Mouse (Mus musculus) cerebellum, adult 11-12 months (tissue): ENCODE data around the gene Parvb.

ENCODE experiments used
- DNase-seq: peaks from one replicate; pipeline ENCODE4 v3.0.0; 2022

Parvb gene

DNA sequence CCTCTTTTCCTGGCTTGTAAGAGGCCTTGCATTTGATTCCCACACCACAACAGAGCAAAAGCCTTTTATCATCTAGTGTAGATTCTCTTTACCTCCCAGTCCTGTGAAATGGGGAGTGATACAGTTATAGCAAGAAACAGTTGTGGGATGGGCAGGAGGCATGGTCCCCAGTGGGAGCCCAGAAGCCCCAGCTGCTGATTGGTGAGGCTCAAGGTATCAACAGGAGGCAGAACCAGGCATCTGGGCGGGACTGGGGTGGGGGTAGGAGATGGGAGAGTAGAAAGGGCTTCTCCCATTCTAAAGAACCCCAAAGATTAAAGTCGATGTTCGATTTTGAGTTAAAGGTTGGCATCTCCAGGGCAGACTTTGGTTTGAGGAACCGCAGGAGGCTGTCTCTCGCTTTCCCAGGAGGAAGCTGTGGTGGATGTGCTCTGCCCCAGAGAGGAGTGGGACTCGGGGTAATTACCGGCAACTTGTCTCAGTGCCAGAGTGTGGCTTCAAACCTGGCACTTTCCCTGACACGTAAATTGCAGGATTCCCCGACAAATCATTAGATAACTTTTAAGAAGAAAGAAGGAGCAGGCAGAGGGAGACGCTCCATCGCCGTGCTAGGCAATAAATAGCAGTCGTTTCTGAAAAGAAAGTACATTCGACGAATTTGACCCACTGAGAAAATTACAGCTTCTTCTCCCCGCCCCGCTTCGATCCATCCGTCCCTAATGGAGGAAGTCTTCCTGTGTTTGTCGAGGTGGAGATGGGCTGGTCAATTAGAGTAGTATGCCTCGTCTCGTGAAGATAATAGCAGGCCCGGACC, 13.7 kb upstream of the Parvb start:
- no peak for DNase-seq

DNA sequence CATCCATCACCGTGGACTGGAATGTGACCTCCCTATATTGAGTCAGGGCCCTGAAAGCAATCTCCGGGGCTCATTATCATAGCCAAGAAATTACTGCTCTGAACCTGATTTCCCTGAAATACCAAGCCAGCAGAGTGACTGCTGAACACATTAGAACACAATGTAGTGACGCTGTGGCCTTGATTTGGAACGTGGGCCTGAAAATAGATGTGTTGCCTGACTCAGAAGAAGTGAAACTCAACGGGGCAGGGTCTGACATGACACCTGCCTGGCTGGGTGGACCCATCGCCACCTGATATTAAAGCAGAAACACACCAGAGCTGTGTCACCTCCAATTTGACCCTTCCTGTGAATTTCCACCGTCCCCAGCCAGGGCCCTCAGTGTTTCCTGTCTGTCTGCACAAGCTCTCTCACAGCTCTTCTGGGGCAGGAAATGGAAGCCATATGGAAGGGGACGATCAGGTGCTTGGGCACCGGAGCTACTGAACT, 13.0 kb upstream of the Parvb start:
- DNase-seq, result no peak

DNA sequence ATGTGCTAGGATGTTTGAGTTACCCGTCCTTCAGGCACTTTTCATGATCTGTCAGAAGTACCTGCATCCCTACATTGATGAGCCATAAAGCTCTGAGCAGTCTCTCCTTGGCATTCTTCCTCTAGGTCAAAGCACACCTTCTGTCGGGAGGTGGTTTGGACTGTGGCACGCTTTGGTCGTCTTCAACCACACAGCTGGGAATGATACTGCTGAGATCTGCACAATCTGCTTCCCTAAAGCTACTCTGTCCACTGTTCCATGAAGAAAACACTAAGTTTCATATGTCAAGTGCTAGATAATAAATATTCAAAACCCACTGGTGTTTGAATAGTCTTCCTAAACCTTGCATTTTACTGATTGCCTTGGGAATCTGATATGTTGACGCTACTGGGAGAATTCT, 10.3 kb upstream of the Parvb start:
- DNase-seq, result no peak

DNA sequence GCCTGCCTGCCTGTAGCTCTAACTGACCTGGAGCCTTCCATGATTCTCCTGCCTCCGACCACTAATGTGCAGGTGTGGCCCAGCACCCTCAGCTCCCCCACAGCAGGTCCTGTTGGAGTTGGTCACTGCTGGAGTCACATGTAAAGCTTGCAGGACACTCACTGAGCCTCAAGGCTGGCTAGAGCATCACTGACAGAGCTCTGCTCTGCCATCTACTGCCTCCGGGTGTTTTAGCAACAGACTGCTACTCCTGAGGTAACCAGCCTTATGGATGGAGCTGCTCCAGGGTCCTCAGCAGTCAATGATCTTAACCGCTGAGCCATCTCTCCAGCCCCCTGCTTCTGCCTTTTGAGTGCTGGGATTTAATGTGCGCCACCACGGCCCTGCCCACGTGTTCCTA, 8.4 kb upstream of the Parvb start:
- no peak for DNase-seq

DNA sequence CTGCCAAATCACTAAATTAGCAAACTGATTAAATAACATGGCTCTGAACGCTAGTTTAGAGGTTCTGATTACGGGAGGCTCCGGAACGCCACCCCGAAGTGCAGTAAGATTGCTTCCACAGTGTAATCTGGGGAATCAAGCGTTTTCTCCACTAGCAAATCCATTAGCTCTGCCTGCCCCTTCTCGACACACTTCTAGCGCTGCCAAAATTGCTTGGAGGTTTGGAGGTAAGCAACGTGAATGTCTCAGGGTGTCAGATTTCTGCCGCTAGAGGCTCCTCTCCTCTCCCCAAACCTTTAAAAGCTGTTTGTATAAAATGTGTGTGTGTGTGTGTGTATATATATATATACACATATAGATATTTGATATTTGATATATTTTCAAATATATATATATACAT, 7.1 kb upstream of the Parvb start:
- no peak for DNase-seq

DNA sequence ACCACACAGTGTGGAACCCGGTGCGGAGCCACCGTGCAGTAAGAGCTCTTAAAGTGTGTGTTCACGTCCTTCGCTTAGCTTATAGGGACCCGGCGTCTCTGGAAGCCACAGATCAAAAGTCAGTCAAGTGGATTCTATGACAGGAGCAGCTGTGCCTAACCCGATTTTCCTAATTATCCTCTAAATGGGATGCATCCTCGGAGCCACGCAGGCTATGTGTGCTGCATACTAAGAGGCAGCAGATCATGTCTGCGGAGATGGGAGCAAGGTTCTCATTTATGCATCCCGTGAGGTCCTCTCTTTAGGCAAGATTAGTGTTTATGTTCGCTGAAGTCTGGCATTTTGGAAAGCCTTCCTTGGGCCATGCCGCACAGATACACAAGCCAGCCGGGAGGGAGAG, 4.9 kb upstream of the Parvb start:
- DNase-seq, result no peak

DNA sequence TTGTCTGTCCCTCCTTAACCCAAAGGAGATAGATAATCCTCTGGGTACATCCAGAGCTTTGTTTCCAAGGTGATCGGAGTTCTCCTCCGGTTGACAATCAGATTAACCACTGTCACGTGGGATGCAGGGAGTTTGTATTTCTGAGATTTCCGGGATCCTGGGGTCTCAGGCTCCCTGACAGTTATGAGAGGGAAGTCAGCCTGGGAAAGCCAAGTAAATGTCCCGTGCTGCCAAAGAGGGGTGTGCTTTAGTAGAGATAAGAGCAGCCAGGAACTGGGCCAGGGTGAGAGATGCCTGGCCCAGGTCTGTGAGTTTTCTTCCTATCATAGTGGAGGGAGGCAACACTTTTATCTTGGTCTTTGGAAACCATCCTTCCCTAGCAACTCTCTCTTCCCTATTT, 1.2 kb upstream of the Parvb start:
- DNase-seq, result no peak

DNA sequence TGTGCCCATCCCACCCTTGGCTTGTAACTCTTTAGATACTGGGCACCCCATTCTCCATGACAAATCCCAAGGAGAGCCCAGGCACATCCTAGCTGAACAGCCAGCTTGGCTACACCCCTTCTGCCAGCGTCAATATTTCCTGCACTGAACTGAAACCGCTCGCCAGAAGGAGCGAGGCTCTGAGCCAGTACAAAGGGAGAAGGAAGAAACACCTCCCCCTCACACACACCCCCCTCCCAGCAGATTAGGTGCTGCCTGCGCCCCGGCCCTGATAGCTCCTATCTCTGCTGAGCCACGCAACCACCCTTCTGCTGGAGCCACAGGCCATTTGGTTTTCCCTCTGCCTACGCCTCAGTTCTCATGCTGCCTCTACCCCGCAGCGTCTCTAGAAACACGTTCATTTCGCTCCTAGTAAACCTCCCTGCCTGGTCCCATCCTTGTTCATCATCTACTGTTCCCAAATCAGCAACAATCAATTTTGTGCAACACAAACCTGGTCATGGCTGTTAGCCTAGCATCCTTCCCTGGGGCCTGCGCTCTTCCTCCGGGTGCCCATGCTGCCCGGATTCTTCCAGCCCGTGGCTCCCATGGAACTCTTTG, 630 bp upstream of the Parvb start:
- peak; percentile 68 for DNase-seq

DNA sequence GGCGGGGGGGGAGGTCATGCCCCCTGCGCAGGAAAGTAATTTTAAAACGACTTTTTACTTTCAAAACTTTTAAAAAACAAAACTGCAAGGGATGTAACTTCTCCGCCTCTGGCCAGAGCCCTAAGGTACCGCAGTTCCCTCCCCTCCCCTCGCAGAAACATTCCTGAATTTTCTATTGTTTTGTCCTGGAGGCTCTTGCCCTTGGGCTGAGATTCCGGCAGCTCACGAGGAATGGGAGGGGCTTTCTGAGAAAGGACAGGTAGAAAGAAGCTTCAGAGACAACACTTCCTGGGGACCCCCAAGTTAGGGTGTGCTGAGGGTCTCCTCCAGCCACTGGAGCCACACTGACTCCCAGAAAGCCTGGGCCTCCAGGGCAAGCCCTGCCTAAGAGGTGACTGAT, 766 bp downstream of the Parvb start:
- no peak for DNase-seq

DNA sequence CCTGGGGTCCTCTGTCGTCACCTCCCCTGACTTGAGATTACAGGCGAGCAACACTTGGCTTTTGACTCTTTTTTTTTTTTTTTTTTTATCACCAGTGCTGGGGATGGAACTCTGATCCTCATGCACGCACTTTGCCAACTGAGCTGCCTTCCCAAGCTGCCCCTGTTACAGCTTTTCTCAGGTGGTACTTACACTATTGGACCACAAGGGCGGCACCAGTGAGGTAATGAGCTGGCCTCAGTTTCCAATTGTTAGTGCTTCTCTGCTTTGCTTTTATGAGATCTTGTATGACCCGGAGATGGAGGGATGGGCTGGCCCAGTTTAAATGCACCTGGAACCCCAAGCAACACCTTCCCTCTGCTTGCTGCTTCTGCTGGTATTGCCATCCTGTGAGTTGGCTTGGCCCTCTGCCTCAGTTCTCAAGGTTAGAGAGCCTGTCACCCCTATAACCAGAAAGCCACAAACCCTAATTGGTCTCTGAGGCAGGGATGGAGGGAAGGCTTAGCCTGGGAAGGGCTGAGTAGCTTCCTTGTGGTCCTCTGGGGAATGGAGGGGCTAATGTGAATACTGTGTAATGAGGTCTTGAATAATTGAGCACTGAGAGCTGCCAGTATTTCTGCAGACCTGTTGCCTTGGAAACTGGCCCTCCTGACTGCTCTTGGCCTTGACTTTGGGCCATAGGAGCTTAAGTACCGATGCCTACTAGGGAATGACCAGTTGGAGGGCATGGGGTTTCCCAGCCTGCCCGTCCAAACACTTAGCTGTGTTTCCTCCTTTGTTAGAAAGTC, 3.1 kb downstream of the Parvb start:
- DNase-seq, result no peak

DNA sequence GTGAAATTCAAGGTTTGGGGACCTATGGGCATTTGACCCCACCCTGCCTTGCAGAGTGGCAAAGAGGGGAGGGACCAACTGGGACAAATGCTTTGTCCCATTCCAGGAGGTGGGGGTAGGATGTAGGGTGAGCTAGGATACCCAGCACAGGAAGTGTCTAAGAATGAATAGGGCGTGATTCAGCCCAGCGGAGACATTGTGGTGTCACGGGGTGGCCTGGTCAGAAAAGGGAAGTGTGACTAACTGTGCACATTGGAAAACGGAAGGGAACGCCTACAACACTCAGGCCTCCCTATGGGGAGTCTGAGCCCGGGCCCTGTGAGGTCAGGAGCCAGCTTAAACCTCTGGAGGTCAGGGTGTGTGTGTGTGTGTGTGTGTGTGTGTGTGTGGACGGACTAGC, 3.8 kb downstream of the Parvb start:
- no peak for DNase-seq

DNA sequence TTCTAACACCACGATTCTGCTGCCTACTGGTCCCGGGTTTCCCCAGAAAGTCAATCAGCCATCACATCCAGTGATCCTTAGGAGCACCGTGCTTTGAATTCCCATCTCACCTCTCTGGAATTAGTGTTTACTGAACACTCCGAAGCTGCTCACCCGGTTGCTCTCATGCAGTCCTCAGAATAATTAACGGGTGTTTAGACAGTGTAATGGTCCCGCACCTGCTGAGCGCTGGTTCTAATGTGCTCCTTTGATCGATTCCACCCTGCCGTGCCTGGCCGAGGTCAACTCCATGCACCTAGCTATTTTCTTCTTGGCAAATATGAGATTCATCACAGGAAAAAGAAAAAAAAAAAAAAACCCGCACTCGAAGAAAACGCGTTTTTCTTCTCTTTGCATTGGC, 6.7 kb downstream of the Parvb start:
- DNase-seq, result no peak

DNA sequence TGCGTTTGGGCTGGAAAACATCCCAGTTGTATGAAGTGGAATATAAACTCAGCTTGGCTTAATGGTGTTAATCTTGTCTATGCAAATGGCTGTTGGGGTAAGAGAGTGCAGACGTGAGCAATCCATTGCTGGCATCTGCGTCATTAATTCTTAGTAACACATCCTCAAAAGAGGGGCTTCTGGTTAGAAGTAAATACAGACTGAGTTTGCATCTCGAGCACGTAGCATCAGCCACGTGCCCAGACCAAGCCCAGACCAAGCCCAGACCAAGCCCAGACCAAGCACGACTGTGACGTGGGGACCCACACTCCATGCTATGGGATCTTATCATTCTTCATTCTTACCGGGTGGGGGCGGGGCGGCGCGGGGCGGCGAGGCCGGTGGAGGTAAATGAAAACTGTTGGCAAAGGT, 7.2 kb downstream of the Parvb start:
- no peak for DNase-seq

DNA sequence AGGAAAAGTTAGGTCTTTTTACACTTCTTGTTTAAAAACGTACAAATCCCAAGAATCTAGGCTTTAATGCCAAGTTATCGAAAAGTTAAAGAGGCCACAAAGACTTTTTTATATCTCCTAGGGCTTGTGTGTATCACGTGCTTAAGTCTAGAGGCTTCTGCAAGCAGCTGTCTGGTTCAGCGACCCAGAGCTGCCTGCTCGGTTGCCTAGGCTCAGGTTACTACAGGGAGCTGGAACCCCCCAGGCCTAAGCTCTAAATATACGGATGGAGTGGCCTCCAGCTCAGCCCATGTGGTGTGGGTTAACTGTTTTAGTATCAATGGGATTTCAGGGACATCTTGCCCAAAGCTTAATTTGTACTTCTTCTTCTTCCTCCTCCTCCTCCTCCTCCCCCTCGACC, 9.7 kb downstream of the Parvb start:
- DNase-seq, result no peak

DNA sequence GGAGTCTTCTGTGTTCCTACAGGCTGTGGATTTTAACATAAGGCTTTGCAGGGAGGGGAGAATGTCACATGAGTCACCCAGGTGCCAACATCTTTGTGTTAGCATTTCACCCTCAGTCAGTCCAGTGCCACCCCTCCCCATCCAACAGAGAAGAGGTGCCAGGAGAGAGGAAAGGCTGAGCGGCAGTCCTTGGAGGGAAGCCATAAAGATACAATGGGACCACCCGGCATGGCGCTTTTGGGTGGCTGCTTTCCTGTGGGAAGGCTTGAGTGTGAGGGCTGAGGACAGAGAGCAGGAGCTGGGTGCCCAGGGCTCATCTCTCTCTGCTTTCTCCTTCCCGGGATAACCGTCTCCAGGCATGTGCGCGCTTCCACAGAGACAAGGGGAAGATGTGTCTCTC, 13.3 kb downstream of the Parvb start:
- DNase-seq, result no peak

DNA sequence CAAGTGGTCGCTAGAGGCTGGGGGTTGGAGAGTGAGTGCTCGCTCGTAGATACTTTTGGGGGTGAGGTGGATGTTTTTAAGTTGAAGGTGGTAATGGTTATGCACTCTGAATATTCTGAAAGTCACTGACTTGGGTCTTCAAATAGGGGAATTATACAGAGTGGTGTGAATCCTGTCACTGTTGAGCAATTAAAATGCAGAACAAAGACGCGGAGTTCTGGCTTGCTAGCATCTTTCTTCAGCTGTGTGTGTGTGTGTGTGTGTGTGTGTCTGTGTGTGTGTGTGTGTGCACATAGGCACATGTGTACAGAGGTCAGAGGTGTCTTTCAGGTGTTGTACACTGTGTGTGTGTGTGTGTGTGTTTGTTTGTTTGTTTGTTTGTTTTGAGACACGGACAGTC, 14.4 kb downstream of the Parvb start:
- DNase-seq, result no peak

DNA sequence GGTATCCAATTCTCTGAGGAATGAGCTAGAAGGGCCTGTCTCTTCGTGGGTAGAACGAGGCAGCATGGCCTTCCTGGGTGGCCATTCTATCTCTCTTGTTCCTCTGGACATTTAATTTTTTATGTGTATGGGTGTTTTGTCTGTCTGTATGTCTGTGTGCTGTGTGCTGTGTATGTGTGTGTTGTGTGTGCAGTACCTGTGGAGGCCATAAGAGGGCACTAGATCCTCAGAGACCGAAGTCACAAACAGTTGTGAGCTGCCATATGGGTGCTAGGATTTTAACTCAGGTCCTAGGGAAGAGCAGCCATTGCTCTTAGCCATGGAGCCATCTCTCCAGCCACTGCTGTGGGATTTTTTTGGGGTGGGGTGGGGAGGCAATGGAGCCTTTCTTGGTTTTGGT, 15.5 kb downstream of the Parvb start:
- DNase-seq, result no peak

DNA sequence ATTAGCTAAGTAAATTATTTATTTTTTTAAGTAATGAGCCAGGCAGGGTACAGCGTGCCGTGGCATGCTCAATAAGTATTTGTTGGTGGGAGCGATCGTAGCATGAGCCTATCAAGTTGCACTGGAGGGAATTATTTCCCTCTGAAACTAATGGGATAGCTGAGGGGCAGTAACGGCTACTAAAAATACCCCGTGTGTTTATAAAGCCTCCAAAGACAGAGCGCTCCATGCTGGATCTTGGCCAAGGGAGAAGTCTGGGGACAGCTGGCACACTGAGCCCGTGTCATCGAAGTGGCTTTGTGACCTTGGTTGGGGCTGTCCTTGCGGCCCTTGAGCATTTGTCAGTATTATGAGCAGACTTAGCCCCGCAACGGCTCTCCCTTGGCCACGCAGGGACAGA, 19.4 kb downstream of the Parvb start:
- DNase-seq, result peak; percentile 43

DNA sequence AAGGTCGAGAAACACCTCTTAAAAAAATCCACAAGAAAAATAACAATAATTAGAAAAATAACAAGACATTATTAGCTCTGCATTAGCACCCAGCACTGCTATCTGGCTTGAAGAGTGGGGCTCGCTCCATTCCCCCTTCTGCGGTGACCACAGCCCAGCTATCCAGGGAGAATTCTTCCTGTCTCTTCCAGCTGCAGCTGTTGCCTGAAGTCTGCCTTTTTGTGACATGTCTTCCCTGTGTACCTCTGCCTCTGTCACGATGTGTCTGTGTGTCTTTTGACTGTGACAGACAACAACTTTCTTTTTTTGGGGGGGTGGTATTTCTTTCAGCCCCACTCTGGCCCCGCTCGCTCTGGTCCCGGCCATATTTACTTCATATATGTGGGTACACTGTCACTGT, 20.8 kb downstream of the Parvb start:
- DNase-seq, result no peak

DNA sequence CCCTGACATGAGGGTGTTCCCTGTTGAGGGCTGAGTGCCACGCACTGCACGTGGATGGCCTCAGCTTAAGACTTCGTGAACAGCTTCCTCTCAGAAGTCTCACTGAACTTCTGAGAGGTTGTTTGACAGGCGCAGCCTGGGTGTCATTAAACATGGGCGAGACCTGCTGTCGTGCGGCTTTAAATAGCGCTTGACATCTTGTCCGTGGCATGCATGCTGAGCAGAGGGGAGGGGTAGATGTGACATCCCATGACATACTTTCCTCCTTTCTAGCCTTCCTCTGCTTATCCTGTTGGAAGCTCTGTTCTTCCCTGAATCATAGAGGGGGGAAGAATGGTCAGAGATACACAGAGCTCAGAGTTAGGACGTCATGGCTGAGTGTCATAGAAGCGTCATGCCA, 21.9 kb downstream of the Parvb start:
- DNase-seq, result peak; percentile 58

DNA sequence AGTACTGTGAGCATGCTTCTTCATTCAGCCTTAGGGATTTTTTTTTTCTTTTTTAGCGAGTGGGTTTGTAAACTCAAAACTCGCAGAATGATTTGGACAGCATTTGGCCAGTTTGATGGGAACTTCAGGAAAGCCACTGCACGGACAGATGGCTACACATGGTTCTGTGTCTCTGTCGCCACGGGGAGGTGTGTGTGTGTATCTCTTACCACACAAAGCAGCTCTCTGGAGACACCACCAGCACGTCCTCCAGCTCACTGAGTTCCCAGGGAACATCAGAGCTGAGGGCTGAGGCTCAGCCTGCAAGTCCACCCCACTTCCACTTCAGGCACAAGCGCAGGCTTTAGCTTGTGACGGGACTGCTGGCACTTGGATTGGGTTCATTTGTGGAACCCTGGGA, 22.5 kb downstream of the Parvb start:
- DNase-seq, result no peak

DNA sequence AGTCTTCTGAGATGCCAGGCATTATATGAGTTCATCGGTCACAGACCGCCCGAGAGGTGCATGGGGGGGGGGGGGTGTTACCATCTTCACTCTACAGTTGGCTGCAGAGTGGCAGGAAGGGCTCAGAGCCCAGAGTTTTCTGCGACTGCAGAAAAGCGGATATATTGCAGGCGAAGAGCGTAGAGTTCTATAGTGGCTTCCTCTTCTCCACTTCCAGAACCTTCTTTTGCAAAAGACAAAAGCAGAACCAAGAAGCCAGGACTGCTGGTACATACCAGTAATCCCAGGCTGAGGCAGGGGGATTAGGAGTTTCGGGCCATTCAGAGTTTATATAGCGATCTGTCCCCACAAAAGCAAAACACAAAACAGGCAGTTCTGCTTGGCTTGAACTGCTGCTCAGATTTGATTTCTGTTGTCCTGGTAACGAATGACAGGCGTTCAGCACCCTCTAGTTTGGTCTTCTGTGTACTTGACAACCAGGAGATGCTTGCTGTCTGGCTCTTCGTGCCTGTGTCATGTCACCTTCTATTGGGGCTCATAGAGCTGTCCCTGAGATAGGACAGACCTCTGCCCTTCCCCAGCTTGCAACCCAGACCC, 24.5 kb downstream of the Parvb start:
- no peak for DNase-seq

DNA sequence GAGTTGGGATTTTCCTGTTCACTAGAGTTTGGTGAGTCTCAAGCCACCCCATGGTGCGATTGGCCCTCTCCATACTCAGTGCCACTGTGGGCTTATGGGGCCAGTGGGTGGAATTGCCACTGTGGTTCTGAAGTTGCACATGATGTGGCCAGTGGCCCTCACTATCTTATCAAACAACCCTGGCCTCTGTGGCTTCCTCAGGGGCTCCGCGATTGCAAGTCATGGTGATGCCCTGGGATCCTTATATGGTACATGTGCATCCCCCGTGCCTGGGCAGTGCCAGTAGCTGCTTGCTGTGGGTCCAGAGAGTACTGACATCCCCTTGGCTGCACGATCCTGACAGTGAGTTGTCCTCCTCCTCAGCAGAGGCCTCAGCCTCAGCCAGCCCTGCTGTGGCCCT, 25.0 kb downstream of the Parvb start:
- no peak for DNase-seq
